Mouse (Mus musculus) splenic B cell, adult 2 months (primary cell): Measurements from ENCODE around the gene Barhl1.

Source experiments
- DNase-seq: peaks from one replicate; pipeline ENCODE4 v3.0.0-alpha.2; 2011; ENCODE audit warnings: low read depth, low spot score
- H3K27me3 ChIP-seq: 2 replicates; pipeline ENCODE4 v1.6.1; 2012; ENCODE audit warnings: mild to moderate bottlenecking, low read length, moderate library complexity, mixed read lengths; ENCODE audit not compliant: control insufficient read depth, poor library complexity, insufficient read depth, severe bottlenecking
- H3K36me3 ChIP-seq: 2 replicates; pipeline ENCODE4 v1.6.1; 2012; ENCODE audit warnings: mild to moderate bottlenecking, low read length, moderate library complexity, mixed read lengths; ENCODE audit not compliant: control insufficient read depth, poor library complexity, insufficient read depth, severe bottlenecking

Barhl1 gene

GRCm38 (mm10) chr2:28917156-28917517 lies 669 bp upstream of the Barhl1 start:
- H3K27me3 ChIP-seq: peaks cover 2% of the 10 kb centered on the region
- no peaks in the 10 kb centered on the region for H3K36me3 ChIP-seq
- DNase-seq: no peak

- Histone ChIP-seq H3K27me3 (peaks cover 2% of the 10 kb centered on the region), H3K36me3 (no peaks in the 10 kb centered on the region)
- DNase-seq: peak; percentile 76
Measured at GRCm38 (mm10) chr2:28915768-28916512, 528 bp downstream of the Barhl1 start.

GRCm38 (mm10) chr2:28915104-28915738 lies 1.2 kb downstream of the Barhl1 start:
- DNase-seq: no peak
- Histone ChIP-seq H3K27me3 (peaks cover 2% of the 10 kb centered on the region), H3K36me3 (no peaks in the 10 kb centered on the region)

- DNase-seq: no peak
- H3K27me3 ChIP-seq: peaks cover 2% of the 10 kb centered on the region
- no peaks in the 10 kb centered on the region for H3K36me3 ChIP-seq
Measured at GRCm38 (mm10) chr2:28914121-28914520, 2.3 kb downstream of the Barhl1 start.

- DNase-seq: no peak
- Histone ChIP-seq H3K27me3 (peaks cover 2% of the 10 kb centered on the region), H3K36me3 (no peaks in the 10 kb centered on the region)
Measured at GRCm38 (mm10) chr2:28912961-28913360, 3.5 kb downstream of the Barhl1 start.

- no peak for DNase-seq
- Histone ChIP-seq H3K36me3 (no peaks in the 10 kb centered on the region), H3K27me3 (peaks cover 2% of the 10 kb centered on the region)
Measured at GRCm38 (mm10) chr2:28912039-28912700, 4.3 kb downstream of the Barhl1 start.

- Histone ChIP-seq H3K27me3 (peaks cover 2% of the 10 kb centered on the region), H3K36me3 (no peaks in the 10 kb centered on the region; the same call in 1 of the 2 replicates)
- no peak for DNase-seq
Measured at GRCm38 (mm10) chr2:28911331-28912038, 5.0 kb downstream of the Barhl1 start.

- Histone ChIP-seq H3K27me3 (peaks cover 1% of the 10 kb centered on the region), H3K36me3 (no peaks in the 10 kb centered on the region; the same call in 1 of the 2 replicates)
- DNase-seq: no peak
Measured at GRCm38 (mm10) chr2:28910877-28911276, 5.6 kb downstream of the Barhl1 start.

- no peaks in the 10 kb centered on the region; the same call in 1 of the 2 replicates for H3K36me3 ChIP-seq
- no peak for DNase-seq
- no peaks in the 10 kb centered on the region; the same call in 1 of the 2 replicates for H3K27me3 ChIP-seq
Measured at GRCm38 (mm10) chr2:28909818-28910710, 6.4 kb downstream of the Barhl1 start.

- no peak for DNase-seq
- Histone ChIP-seq H3K27me3 (no peaks in the 10 kb centered on the region; the same call in 1 of the 2 replicates), H3K36me3 (no peaks in the 10 kb centered on the region; the same call in 1 of the 2 replicates)
Measured at GRCm38 (mm10) chr2:28909186-28909817, 7.2 kb downstream of the Barhl1 start.

- Histone ChIP-seq H3K36me3 (no peaks in the 10 kb centered on the region; the same call in 1 of the 2 replicates), H3K27me3 (no peaks in the 10 kb centered on the region; the same call in 1 of the 2 replicates)
- DNase-seq: no peak
Measured at GRCm38 (mm10) chr2:28908389-28909153, 7.9 kb downstream of the Barhl1 start.

- DNase-seq: no peak
- H3K27me3 ChIP-seq: no peaks in the 10 kb centered on the region; the same call in 1 of the 2 replicates
- H3K36me3 ChIP-seq: no peaks in the 10 kb centered on the region; the same call in 1 of the 2 replicates
Measured at GRCm38 (mm10) chr2:28907691-28908388, 8.6 kb downstream of the Barhl1 start.
